8 mouse cellular contexts compared by ENCODE assay signal in the genomic region with DNA sequence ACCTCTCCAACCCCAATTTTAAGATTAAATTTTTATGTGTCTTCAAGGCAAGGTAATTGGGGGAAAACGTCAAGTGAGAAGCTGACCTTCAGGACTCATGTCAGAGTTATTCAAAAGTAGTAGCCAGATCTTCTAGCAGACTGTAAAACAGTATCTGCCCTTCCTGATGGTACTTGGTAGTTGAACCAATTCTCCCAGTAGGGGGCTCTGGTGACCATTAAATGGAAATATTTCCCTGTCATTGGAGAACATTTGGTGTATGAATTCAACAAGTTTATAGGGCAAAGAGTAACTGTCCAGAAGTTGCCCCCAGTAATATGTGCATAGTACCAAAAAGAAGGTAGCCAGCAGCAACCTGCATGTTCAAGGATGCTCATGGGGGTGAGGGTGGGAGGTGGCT.
DNase-seq lines count a peak whose midpoint lies in the region; ATAC-seq and TF ChIP-seq lines count a peak whose summit lies in the region.

No protein-coding gene starts in this region.

- H3K4me1 ChIP-seq in kidney, postnatal 0 days (replicated peaks; ENCODE audit: insufficient read depth, low read length) = no peaks in the 10 kb centered on the region
- no peaks in the 10 kb centered on the region for H3K4me1 ChIP-seq in MEL (ENCODE audit: control insufficient read depth in 1 of 2, insufficient read depth in 2 of 2, low read length in 2 of 2)

- H3K4me2 ChIP-seq in kidney, postnatal 0 days (ENCODE audit: low read length) = no peak overlapping the region

- no peaks in the 10 kb centered on the region for H3K9me3 ChIP-seq in kidney, postnatal 0 days (replicated peaks; ENCODE audit: low read length)
- H3K9me3 ChIP-seq in MEL (replicated peaks; ENCODE audit: insufficient read depth, low read length) = no peaks in the 10 kb centered on the region

- peak; percentile 38 for TF ChIP-seq RAD21 in MEL (IDR thresholded peaks at IDR 0.05; ENCODE audit: low read depth, low read length)

- peak; percentile 75 for TF ChIP-seq CTCF in kidney, postnatal 0 days (IDR thresholded peaks at IDR 0.05; ENCODE audit: low read depth)
- peak in 1 of 3 experiments; percentile 33; a peak in 1 of 6 replicates for TF ChIP-seq CTCF in MEL (IDR thresholded peaks at IDR 0.05 in 2 of 3, conservative IDR thresholded peaks at IDR 0.05 in 1 of 3; ENCODE audit: control insufficient read depth in 1 of 3, insufficient read depth in 1 of 3, low read depth in 2 of 3, low read length in 3 of 3, poor library complexity in 1 of 3, severe bottlenecking in 1 of 3)

- 42% methylated on average over 1 of the region's 1 CpGs for WGBS in kidney, postnatal 0 days

- no peak overlapping the region for H3K27ac ChIP-seq in kidney, postnatal 0 days
- no peak overlapping the region for H3K27ac ChIP-seq in MEL (ENCODE audit: control insufficient read depth, low read depth, low read length)

- peak; percentile 34 for DNase-seq in adrenal gland, adult 2 months
- no peak for DNase-seq in adrenal gland, adult 8-10 months
- peak; percentile 70 for DNase-seq in kidney, postnatal 0 days (ENCODE audit: low spot score)
- DNase-seq in kidney, adult 18-20 months = no peak
- DNase-seq in MEL (ENCODE audit: low read depth, low spot score) = peak; percentile 4
- peak; percentile 19 for DNase-seq in induced T-regulatory cell, adult 2 months (ENCODE audit: low read depth)
- DNase-seq in T-cell, adult 2 months (ENCODE audit: low spot score) = no peak

- no peak for TF ChIP-seq EP300 in MEL (IDR thresholded peaks at IDR 0.05; ENCODE audit: low read depth in 1 of 2, low read length in 2 of 2)

- H3K79me2 ChIP-seq in MEL (ENCODE audit: control insufficient read depth, insufficient read depth, low read length, poor library complexity) = no peaks in the 10 kb centered on the region

- H3K9ac ChIP-seq in kidney, postnatal 0 days (ENCODE audit: low read depth, low read length) = no peak overlapping the region
- no peak overlapping the region for H3K9ac ChIP-seq in MEL (ENCODE audit: control insufficient read depth, low read depth, low read length, poor library complexity, severe bottlenecking)

- no peaks in the 10 kb centered on the region for H3K27me3 ChIP-seq in kidney, postnatal 0 days (ENCODE audit: insufficient read depth, low read length)
- H3K27me3 ChIP-seq in MEL (ENCODE audit: control insufficient read depth in 1 of 2, insufficient read depth in 2 of 2, low read length in 2 of 2) = no peaks in the 10 kb centered on the region

- TF ChIP-seq POLR2A in MEL (IDR thresholded peaks at IDR 0.05; ENCODE audit: control insufficient read depth in 1 of 2, insufficient read depth in 1 of 2, low read depth in 1 of 2, low read length in 2 of 2, poor library complexity in 1 of 2) = no peak

- no peak for ATAC-seq in kidney, postnatal 0 days (replicated peaks; ENCODE audit: low FRiP score, low read depth)
- ATAC-seq in megakaryocyte, adult 5-6 weeks (ENCODE audit: poor library complexity, severe bottlenecking) = no peak

- no peak overlapping the region for H3K4me3 ChIP-seq in kidney, postnatal 0 days (replicated peaks; ENCODE audit: low read depth, low read length)
- H3K4me3 ChIP-seq in MEL (ENCODE audit: control insufficient read depth in 1 of 2, insufficient read depth in 1 of 2, low read depth in 2 of 2, low read length in 2 of 2) = no peak overlapping the region

- no peaks in the 10 kb centered on the region for H3K36me3 ChIP-seq in kidney, postnatal 0 days (ENCODE audit: insufficient read depth, low read length)
- H3K36me3 ChIP-seq in MEL (ENCODE audit: control insufficient read depth in 1 of 2, insufficient read depth in 2 of 2, low read length in 2 of 2) = no peaks in the 10 kb centered on the region

TF ChIP-seq in MEL, 35 proteins besides CTCF, POLR2A, EP300 and RAD21:
- TF ChIP-seq SMC3 (IDR thresholded peaks at IDR 0.05; ENCODE audit: low read depth, low read length) (peak; percentile 36), ZC3H11A (IDR thresholded peaks at IDR 0.05; ENCODE audit: low read depth, low read length) (no peak)

Comparison
In these comparisons a context has a peak if more than half of its experiments do, and no peak if none do; other contexts are left out.
1. DNase-seq: peak in adrenal gland, adult 2 months (single experiment), kidney, postnatal 0 days (single experiment), MEL (single experiment) and induced T-regulatory cell, adult 2 months (single experiment); none in adrenal gland, adult 8-10 months (single experiment), kidney, adult 18-20 months (single experiment) and T-cell, adult 2 months (single experiment).